Comparison of ENCODE assay signal across 11 mouse cellular contexts in the genomic region with DNA sequence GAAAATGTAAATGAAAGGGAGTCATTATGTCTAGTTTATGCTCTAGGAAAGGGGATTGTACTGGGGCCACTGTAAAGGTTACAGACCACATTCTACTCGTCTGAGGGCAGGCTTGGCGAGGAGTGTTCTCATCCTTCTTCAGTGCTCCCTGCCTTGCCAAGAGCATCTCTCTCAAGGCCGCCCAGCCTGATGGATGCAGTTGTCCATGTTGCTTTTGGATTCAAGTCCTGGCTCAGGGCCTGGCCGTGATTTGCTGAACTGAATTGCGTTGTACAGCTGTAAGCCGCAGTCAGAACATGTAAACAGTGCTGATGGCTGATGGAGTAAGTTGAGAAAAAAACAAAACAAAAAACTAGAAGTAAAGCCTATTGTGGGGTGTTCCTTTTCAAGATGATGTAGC. TPM values are rescaled to one million over a fixed set of nuclear protein-coding genes. Genes with fewer than 3 reads are reported as not detected.
A peak's percentile ranks its signal among the peaks of the same experiment; 100 is the strongest.
DNase-seq lines count a peak whose midpoint lies in the region; ATAC-seq lines count a peak whose summit lies in the region.
"Had no signal": no experiment of that assay in that cellular context is flagged by ENCODE, and none has a peak within 500 bp of the region (broad histone marks: within the 10 kb centered on the region; RNA-seq: fewer than 3 reads in every experiment).

No protein-coding gene starts in this region.

- no peak overlapping the region for H3K4me3 ChIP-seq in lung, embryonic 16.5 days (ENCODE audit: low read length)
- H3K4me3 ChIP-seq: embryonic facial prominence, embryonic 13.5 days had no signal

- DNase-seq in cerebellum, postnatal 10 days = peak; percentile 12 to 29
- DNase-seq in cerebellum, adult 9-11 months = no peak
- DNase-seq in adrenal gland, postnatal 10 days = peak; percentile 35
- DNase-seq in heart, postnatal 14 days = peak; percentile 68 to 72
- DNase-seq in left cerebral cortex, postnatal 36 days (ENCODE audit: low spot score in 2 of 2) = no peak
- no peak for DNase-seq in layer of hippocampus, adult 9-10 months (ENCODE audit: low spot score)
- DNase-seq in cerebellum, postnatal 4 days (ENCODE audit: low spot score in 2 of 2) = no peak

- no peaks in the 10 kb centered on the region for H3K9me3 ChIP-seq in lung, embryonic 16.5 days (ENCODE audit: control insufficient read depth, low read length)
- H3K9me3 ChIP-seq: embryonic facial prominence, embryonic 13.5 days had no signal

- H3K4me2 ChIP-seq in lung, embryonic 16.5 days (ENCODE audit: low read depth, low read length) = no peak overlapping the region
- H3K4me2 ChIP-seq: embryonic facial prominence, embryonic 13.5 days had no signal

- no peak overlapping the region for H3K27ac ChIP-seq in lung, embryonic 16.5 days (ENCODE audit: low read length)
- H3K27ac ChIP-seq: embryonic facial prominence, embryonic 13.5 days; liver, embryonic 14.5 days had no signal

- ATAC-seq in lung, embryonic 16.5 days (ENCODE audit: low read depth) = peak; percentile 82

- no peak overlapping the region for H3K9ac ChIP-seq in lung, embryonic 16.5 days (ENCODE audit: low read length)
- H3K9ac ChIP-seq: embryonic facial prominence, embryonic 13.5 days; liver, embryonic 14.5 days had no signal

- whole genome bisulfite sequencing in lung, embryonic 16.5 days = 45% methylated on average over 6 of the region's 6 CpGs

- intact Hi-C loops in heart, postnatal 14 days (cut with DNase I) = no loop called here
- intact Hi-C loops in left cerebral cortex, postnatal 36 days (cut with DNase I) = loop anchor here (10.0 kb wide), 1 partner anchor 146 kb away; no protein-coding TSS in a partner anchor

- H3K4me1 ChIP-seq in lung, embryonic 16.5 days (replicated peaks; ENCODE audit: control insufficient read depth, insufficient read depth, low read length) = no peaks in the 10 kb centered on the region

- H3K27me3 ChIP-seq in lung, embryonic 16.5 days (ENCODE audit: control insufficient read depth, insufficient read depth, low read depth, low read length) = no peaks in the 10 kb centered on the region
- H3K27me3 ChIP-seq: embryonic facial prominence, embryonic 13.5 days had no signal

- no peaks in the 10 kb centered on the region for H3K36me3 ChIP-seq in lung, embryonic 16.5 days (ENCODE audit: control insufficient read depth, insufficient read depth, low read length)
- H3K36me3 ChIP-seq: embryonic facial prominence, embryonic 13.5 days had no signal

RNA-seq across cellular contexts. Expression of gene Musk, which starts 7.4 kb away (rescaled TPM):
- total RNA-seq in adrenal gland, postnatal 10 days (2021) = 1 to 10 TPM in 1 of 2 experiments, under 1 TPM in 1; 0.96 to 2.8 TPM
- under 1 TPM; 0.78 to 0.98 TPM for total RNA-seq in heart, postnatal 14 days (2021)
- 0.06 and 0.16 TPM in 2 replicates for polyA plus RNA-seq in lung, embryonic 16.5 days (2015; fragmentation: Nextera tagmentation; extraction: Ambion mirVana)
- total RNA-seq in left cerebral cortex, postnatal 36 days (2021) = 1 to 10 TPM; 2.4 to 2.9 TPM
- total RNA-seq: granulocyte monocyte progenitor cell, adult 5-6 weeks had no signal
- polyA plus RNA-seq: liver, embryonic 14.5 days had no signal

Comparison
In these comparisons a context has a peak if more than half of its experiments do, and no peak if none do; other contexts are left out.
1. DNase-seq: peak in cerebellum, postnatal 10 days (2 of 2), adrenal gland, postnatal 10 days (single experiment) and heart, postnatal 14 days (2 of 2); none in cerebellum, adult 9-11 months (single experiment), left cerebral cortex, postnatal 36 days (0 of 2), layer of hippocampus, adult 9-10 months (single experiment) and cerebellum, postnatal 4 days (0 of 2).